Mouse (Mus musculus): ENCODE data around the gene Slc13a1.
"Not testable (repeated sequence)": the region's sequence is repeated elsewhere in the genome, so short reads cannot be mapped to it uniquely, and the experiment has no call there.

Slc13a1 gene

DNA sequence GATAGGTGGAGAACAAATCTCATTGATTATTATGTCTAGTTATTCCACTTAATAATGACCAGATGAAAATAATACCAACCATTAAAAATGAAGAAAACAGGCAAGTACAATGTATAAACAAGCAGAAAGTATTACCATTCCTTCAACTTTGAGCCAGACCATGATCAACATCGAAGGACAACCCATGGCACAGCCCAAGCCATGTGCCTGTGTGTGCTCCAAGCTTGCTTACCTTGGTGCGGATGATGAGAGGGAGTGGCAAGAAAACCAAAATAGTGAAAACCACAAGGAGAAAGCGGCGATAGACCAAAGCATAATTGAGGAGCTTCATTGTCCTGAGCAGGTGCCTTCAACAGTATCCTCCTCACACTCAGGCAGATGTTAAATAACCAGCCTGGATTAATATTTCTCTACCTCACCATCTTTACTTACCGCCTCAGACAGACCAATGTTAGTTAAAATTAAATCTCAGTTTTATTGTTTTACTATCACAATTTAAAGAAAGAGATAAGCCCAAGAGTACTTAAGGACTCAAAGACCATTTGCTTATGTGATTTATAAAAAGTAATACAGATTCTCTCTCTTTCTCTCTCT, at the start of gene Slc13a1:
Slc13a1 (minus strand) TSS at position 359 of the 594 bp plus-strand sequence.
- DNase-seq (ENCODE audit: low read depth) = no peak

DNA sequence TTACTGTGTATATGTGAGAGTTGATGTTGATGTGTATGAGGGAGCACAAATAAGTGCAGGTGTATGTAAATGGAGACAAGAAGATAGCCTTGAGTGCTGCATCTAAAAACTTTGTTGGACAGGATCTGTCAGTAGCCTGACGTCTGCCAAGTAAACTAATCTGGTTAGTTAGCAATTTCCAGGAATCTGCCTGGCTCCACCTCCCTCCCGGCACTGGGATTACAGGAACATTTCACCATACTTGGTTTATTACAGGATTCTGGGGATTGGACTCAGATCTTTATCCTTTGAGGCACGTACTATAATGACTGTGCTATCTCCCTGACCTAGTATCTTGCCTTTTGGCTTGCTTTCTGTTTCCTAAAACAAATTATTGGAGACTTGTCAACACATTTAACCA, 40.0 kb upstream of the Slc13a1 start:
- no peak for DNase-seq (ENCODE audit: low read depth)

DNA sequence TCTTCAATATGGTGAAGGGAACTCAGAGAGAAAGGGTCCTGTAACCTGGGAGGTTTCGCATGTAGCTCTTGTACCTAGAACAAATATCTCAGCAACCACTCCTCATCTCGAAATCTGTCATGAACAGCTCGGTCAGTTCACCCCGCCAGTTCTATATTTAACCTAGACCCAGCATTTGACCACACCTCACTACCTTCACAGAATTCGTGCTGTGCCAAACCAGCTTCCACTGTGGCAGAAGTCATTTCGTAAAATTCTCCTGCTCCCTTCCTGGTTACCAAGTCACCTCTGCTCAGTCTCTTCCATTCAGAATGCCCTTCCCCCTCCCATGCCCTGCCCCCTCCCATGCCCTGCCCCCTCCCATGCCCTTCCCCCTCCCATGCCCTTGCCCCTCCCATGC, 34.3 kb upstream of the Slc13a1 start:
- DNase-seq (ENCODE audit: low read depth) = no peak

DNA sequence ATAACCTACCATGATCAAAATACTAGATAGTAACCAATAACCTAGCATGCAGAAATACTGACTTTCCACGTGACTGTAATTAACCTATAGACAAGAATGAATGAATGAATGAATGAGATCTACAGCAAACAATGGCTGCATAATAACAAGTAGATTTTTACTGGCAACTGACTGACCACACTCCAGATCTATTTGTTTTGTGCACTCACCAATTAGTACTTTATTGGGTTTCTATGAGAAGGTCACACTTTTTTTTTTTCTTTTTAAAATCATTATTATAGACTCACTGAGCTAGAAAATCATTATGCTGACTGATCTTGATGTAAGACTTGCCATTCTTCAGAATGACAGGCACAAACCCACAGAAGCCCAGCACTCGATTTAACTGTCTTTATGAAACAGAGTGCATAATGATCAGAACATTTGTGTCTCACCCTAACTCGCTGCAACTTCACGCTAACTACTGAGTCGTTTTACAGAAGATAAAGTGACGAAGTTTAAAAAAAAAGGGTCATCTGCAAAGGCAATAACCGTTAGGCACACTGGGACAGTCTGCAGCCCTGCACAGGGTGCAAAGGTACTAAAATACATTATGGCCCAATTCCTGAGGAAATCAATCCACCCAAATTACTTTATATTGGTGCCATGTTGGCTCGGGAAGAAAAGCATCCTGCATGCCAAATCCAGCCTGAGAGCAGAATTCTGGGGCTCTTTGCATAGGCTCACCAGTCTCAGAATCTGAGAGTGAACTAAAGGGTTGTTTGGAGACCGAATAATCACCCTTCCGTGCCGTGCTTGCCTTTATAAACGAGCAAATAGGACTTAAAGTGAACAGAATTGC, 33.0 kb upstream of the Slc13a1 start:
- DNase-seq (ENCODE audit: low read depth) = no peak

DNA sequence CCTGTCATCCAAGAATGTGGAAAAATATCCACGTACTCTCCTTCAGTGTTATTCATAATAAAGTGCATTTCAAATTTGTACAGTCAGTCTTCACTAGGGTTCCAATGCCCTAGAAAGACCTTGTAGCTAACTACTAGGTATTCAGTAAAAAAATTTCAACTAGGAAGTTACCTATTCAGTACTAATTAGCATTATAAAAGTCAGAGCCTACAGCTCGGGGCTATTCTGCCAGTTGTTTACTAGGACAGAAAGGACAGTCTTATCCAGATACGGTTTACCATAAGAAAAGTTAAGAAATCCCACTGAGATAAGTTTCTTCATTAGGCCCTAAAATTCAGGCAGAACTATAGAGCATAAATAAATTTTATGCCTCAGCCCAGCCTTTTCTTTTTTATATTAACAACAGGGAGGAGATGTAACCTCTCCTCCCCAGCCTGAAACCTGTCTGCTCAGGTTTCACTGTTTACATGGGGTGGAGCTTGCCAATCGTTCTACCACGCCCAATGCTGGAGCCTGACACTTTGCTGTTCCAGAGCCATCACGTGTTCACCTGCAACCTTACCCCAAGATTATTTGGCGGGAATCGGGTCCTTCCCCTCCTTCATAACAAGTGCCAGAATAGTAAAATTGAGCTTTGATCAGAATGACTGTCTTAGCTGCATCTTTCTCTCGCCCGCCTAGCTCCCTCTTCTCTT, 29.8 kb upstream of the Slc13a1 start:
- DNase-seq (ENCODE audit: low read depth) = not testable (repeated sequence)

DNA sequence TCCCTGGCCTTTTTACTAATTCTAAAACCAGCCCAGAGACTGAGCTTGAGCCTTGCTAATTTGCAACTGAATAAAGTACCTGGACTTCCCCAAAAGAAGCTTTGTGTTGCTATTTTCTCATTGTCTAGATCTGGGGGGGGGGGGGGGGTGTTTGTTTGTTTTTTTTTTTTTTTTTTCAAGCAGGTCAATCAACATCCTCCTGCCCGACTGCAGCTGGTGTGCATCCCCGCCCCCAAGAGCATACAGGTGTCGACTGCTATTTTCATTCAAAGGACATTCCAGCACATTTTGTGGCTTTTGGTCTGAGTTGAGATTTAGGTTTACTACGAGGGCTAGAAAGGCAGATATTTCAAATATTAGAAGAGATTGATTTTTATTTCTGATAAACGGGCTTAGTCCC, 28.5 kb upstream of the Slc13a1 start:
- DNase-seq (ENCODE audit: low read depth) = not testable (repeated sequence)

DNA sequence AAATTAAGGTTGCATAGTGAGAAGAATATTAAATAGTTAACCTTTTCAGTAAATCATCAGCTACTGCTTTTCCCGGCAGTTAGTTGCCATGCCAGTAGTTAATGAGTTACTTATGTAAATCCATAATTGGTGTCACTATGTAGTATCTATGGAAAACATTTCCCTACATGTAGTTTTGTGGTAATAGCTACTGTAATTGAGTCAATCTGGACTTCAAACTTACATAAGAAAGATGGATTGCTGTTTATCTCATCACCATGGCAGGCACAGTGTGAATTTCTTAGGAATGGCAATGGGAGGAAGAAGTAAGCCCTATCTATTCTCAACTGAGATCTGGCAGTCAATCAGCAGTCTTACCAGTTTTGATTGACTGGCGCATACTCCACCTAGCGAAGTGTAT, 15.5 kb upstream of the Slc13a1 start:
- no peak for DNase-seq (ENCODE audit: low read depth)

DNA sequence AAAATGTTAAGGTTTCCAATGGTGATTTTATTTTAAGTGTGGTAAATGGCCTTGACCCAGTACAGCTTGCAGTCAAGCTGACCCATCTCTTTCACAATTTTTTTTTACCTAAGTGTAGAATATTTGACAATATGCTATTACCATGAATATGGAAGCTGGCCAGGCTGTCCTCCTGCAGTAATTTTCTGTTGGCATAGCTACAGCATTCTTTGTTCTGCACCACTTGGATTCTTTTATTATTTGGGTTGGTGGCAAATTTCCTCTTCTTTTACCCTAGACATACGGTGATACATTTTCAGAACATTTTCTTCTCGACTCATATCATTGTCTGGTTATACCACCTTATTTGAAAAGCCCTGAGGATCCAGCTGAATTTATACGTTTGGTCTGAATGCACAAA, 7.5 kb upstream of the Slc13a1 start:
- no peak for DNase-seq (ENCODE audit: low read depth)

DNA sequence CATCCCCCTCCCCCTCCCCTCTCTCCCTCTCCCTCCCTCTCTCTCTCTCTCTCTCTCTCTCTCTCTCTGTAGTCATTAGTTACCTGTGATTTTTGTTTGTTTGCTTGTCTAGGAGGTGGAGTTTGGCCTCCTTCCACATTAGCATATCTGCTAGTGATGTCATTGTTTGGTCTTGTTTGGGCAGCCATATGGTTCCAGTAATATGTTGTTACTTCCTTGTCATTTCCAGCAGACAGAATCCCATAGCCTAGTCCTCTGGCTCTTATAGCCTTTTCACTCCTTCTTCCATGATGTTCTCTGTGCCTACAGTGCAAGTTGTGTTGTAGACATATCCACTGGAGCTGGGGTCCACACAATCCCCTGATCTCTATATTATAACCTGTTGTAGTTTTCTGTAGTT, 6.1 kb upstream of the Slc13a1 start:
- no peak for DNase-seq (ENCODE audit: low read depth)

DNA sequence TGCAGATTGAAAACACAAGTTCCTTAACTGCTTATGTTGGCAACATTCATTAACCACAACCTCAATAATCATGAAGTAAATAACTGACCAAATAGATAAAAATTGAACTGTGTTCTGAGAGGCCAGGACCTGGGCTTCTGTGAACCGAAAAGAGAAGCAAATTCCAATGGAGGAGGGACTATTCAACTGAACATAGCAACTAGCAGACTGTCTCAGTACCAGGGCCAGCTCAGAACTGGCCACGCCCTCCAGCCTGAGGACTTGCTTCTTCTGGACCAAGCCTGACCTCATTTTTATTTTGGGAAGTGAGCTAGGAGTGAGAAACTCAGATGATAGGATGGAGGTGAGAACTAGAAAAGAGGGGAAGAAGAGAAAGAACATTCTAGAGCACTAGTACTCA, 4.8 kb upstream of the Slc13a1 start:
- DNase-seq (ENCODE audit: low read depth) = no peak

DNA sequence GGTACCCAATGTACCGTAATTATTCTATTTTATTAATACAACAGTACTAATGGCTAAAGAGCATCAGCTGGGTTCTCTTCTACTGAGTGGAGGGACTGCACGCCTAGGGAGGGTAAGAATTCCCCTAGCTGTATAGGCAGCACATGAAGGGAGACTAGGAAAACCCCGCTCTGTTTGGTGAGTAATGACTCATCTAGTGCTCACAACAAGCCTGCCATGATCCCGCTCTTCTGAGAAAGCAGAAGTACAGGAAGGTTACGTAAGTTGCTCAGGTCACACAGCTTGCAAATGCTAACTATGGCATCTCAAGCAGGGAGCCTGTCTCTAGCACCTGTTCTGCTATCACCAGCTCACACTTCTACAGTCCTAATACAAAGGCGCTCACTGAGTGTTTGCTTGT, 1.1 kb downstream of the Slc13a1 start:
- no peak for DNase-seq (ENCODE audit: low read depth)

DNA sequence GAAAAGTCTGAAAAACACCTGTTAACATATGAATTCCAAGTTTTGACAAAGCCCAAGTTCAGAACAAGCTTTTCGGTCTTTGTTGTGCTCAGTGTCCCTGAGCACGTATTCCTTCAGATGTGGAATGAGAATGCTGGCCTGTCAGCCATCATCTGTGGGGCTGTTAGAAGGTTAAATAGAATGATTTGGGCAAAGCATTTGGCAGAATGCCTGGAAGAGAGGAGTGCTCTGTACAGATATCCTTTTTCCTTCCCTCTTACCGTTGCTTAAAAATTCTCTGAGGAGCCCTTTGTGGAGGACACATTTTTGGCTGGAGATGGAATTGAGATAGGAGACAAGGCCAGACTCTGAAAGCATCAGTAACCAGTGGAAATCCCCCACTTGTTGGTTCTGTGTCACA, 2.6 kb downstream of the Slc13a1 start:
- DNase-seq (ENCODE audit: low read depth) = no peak

DNA sequence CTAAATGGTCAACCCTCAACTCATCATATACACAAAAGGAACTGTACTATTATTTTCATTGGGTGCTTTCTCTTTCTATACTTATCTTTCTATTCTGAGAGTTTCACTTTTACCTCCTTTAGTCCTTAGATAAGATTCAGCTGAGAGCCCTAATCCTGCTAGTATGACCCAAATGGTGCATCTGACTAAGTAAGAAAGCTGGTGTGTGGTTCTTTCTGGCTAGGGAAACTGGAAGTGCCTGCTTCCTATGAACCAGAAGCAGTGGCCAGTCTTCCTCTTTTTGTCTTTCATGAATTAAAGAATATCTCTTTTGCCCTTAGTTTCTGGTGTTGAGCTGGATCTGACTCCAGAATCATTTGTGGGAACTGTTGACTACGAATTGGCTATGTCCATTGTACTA, 8.1 kb downstream of the Slc13a1 start:
- no peak for DNase-seq (ENCODE audit: low read depth)

DNA sequence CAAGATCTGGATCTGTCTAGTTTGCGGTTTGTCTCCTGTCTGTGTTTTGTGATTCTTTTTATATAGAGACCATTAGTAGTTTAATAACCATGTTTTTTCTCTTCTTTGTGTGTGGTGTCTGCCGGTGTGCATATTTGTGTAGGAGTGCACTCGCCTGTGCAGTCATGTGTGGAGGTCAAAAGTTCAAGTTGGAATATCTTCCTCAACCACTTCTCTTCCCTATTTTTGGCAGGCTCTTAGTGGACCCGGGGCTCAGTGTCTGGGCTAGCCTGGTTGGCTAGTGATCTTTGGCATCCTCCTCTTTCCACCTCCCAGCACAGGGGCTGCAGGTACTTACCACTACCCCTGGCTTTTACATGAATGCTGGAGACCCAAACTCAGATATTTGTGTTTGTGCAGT, 13.0 kb downstream of the Slc13a1 start:
- no peak for DNase-seq (ENCODE audit: low read depth)

DNA sequence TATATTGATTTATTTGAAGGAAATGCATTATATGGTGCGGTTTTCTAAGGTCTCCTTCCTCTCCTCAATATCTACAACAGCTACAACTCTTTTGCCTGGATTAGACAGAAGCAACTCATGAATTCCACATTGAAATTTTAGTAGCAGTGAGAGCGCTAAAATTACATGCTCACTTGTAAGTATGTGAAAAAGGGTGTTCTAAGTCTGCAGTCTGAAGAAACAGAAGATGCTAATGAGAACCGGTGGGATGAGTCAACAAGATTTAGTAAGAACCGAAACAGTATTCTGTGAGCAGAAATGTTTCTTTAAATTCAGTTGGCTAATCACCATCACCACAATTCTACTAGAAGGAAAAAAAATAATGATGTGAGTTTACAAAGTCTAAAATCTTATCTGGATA, 34.9 kb downstream of the Slc13a1 start:
- no peak for DNase-seq (ENCODE audit: low read depth)

DNA sequence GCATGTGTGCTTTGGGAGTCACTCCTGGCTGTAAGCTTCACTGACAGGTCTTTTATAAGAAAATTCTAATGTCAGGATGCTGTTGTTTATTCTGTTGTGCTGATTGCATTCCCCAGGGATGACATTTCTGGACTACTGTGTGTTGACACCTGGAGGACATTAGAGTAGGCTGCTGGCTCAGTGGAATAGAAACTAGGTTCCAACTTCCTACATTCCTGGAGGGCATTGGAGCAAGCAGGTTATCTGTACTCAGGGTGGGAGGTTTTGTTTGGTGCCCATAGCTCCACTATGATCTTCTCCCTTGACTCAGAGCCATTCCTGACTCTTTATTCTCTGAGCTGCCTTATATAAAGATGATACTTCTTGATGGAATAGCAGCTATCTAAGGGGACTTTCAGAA, 45.3 kb downstream of the Slc13a1 start:
- no peak for DNase-seq (ENCODE audit: low read depth)

DNA sequence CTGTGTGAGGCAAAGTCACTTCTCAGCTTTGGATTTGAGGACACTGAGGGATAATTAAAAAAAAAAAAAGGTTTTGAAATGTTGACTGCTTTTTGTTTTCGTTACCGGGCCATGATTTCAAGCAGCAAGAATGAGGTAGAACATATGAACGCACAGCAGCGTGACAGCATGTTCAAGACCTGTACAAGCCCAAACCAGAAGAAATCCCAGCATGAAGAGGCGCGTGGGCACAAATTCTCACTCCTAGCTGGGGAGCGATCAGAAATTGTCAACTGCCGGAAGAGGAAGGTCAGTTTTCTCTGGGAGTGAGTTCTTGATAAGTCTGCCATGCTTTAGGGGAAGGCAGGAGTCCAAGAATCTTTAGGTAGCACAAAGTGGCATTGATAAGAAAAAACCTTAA, 56.3 kb downstream of the Slc13a1 start:
- DNase-seq (ENCODE audit: low read depth) = no peak

DNA sequence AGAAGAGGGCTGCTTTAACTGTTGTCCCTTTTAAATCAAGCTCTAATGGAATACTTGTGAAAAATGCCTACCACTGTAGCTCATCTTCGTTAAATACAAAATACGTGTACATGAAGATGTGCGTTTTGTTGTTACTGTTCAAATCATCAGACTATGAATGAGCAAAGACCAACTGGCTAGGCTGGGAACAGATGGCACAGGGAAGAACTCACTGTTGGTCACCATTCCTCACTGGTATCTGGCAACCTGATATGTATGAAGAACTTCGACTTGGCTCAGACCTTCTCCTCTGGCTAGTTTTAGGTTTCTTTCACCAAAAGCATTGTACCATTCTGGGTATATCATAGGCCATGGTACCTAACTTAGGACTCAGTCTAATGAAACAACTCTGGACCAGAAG, 59.4 kb downstream of the Slc13a1 start:
- DNase-seq (ENCODE audit: low read depth) = no peak

DNA sequence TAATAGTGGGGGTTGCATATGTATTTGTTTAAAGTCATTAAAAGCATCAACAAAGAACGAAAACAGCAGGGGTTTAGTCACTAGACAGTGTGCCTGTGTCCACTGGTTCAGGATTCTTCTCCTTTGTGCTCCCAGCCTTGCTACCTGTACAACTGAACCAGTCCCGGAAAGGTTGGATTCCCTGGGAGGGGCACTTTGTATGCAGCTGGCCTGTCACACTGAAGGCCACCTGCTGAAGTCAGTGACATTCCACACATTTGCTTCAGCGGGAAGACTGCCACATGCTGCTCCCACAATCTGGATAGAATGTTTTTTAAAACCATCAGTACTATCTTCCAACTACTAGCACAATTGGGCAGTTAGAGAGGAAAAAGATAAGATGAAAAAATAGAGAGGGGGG, 61.7 kb downstream of the Slc13a1 start:
- DNase-seq (ENCODE audit: low read depth) = no peak

DNA sequence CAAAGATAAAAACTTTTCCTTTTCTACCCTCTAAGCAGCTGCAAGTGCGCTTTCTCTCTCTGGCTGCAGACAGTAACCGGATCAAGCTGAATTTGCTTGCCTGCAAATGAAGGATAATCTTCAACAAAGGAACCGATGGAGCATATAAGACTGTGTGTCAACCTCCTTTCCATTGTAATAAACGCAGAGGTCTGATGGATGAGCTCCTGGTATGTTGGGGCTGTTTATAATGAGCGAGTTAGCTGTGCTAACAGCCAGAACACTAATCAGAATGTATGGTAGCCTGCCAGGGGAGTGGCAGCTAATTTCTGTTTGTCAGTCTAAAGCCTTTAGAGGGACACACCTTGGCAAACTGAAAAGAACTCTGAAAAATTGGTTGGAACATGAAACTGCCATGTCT, 62.2 kb downstream of the Slc13a1 start:
- DNase-seq (ENCODE audit: low read depth) = no peak

DNA sequence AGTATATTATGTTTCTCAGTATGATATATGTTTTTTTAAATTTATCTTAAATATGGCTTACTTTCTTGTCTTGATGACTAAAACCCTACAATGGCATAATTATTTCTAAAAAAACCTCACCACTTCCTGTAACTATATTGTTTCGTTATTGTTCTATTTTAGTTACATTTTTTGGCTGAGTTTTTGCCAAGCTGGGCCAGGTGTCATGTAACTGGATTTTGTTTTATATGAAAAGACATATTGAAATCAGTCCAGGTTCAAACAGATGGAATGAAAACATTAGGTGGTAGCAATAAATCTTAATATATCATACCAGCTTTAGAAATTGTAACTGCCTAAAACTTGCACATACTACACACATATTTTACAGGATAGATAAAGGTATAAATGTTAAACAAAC, 66.6 kb downstream of the Slc13a1 start:
- DNase-seq (ENCODE audit: low read depth) = no peak

DNA sequence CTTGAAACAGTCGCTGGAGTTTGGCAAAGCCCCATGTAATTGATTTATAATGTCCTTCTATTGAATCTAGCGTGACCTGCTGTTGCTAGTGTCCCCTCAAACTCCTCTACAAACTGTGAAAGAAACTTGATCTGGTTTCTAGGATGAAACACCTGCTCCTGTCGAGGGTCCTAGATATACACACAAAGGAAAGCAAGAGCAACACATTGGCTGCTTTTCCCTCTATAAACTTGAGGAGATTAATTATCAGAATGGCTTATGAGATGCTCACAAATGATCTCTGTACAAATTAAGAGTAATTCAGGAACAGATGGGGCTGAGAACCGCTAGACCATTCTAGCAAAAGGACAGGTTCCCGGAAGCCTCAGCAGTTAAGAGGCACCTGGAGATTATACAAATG, 67.2 kb downstream of the Slc13a1 start:
- DNase-seq (ENCODE audit: low read depth) = no peak

DNA sequence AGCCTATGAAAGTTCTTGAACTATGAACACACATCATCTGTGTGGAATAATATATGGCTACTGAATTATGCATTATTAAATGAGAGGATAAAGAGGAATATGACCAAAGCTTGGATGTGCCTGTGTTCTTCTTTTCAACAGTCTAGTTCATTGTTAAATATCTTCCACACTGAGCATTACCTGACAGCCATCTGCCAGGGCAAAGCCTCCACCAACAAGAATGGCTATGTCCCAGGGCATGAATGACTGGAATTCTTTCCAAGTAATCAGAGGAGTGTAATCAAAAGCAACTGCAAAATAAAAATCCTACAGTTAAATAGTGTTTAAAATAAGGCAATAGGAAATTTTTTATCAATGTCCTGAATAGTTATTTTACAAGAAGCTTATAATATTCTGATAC, 70.5 kb downstream of the Slc13a1 start:
- no peak for DNase-seq (ENCODE audit: low read depth)
